Mouse (Mus musculus): ENCODE measurements around the gene Shroom3.

- peak; percentile 11; the same call in 1 of the 2 replicates for TF ChIP-seq CTCF (IDR thresholded peaks at IDR 0.05; ENCODE audit: borderline replicate concordance, insufficient read depth, low read depth, low read length)
- no peak for TF ChIP-seq POLR2A (IDR thresholded peaks at IDR 0.05; ENCODE audit: borderline replicate concordance, insufficient read depth, low read length)
Observed at GRCm38 (mm10) chr5:92982673-92983072, 299.4 kb downstream of the Shroom3 start.

Data from cerebellum, adult 2 months (tissue).